Mouse (Mus musculus): ENCODE measurements around the gene Cadm3. TPM values are rescaled to one million over a fixed set of nuclear protein-coding genes. Genes with fewer than 3 reads are reported as not detected.

The Cadm3 gene
- polyA plus RNA-seq, 1 experiment from 2014 or later, result 16.0 TPM

DNA sequence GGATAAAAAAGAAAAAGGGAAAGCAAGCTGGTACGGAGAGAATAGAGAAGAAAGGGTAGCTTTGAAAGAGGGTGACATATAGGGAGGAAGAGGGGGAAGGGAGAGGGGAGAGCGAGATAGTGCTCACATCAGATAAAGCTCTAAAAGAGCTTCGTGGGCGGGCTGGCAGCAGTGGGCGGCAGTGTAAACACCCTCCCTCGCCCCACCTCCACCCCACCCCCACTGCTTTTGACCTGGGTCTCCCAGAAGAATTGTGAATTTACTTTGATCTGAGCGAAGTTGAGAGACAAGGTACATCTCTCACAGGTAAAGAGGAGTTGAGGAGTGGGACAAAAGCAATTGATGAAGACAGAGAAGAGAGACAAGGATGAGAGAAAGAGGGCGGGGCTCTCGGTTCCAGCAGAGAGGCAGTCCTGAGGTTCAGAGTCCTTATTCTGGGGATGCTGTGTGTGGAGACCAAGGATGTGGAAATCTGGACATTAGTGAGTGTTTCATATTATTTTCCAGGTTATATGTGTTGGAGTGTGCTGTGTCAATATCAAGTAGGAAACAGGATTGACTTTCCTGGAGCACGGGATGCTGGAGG is 17.0 kb downstream of the Cadm3 start, which contains the start of gene Aim2:
Gene Aim2, plus strand, starts transcription at position 508 of the 586 bp plus-strand sequence.
- ATAC-seq (replicated peaks; ENCODE audit: low FRiP score) (peak; percentile 79), DNase-seq (ENCODE audit: low spot score) (peak; percentile 63)
- 11% methylated on average over 10 of the region's 10 CpGs for WGBS
- peak within 1 kb of the TSS; percentile 36 for H3K4me3 ChIP-seq (ENCODE audit: low read depth, low read length)
- H3K27me3 ChIP-seq (ENCODE audit: control insufficient read depth, insufficient read depth, low read length), result no peaks in the 10 kb centered on the region
- 0 out of 2 replicates have a peak within 1 kb of the TSS, but pooled peaks have one; percentile 18 for H3K27ac ChIP-seq (ENCODE audit: low read depth, low read length)
- no peaks in the 10 kb centered on the region; the same call in 1 of the 2 replicates for H3K4me1 ChIP-seq (replicated peaks; ENCODE audit: control insufficient read depth, insufficient read depth, low read length)
- H3K4me2 ChIP-seq (ENCODE audit: low read depth, low read length, severe bottlenecking), result peak within 1 kb of the TSS; percentile 68
- H3K9me3 ChIP-seq (ENCODE audit: control insufficient read depth, low read length), result no peaks in the 10 kb centered on the region
- peak within 1 kb of the TSS; percentile 65 for H3K9ac ChIP-seq (ENCODE audit: low read length)
- no peaks in the 10 kb centered on the region for H3K36me3 ChIP-seq (ENCODE audit: control insufficient read depth, insufficient read depth, low read length)

GRCm38 (mm10) chr1:173349946-173350345 is 17.5 kb downstream of the Cadm3 start:
- Histone ChIP-seq H3K36me3 (ENCODE audit: control insufficient read depth, insufficient read depth, low read length) (no peaks in the 10 kb centered on the region), H3K27me3 (ENCODE audit: control insufficient read depth, insufficient read depth, low read length) (no peaks in the 10 kb centered on the region), H3K9ac (ENCODE audit: low read length) (peak overlapping the region; percentile 65), H3K27ac (ENCODE audit: low read depth, low read length) (0 out of 2 replicates have a peak overlapping the region, but pooled peaks have one; percentile 18), H3K4me2 (ENCODE audit: low read depth, low read length, severe bottlenecking) (peak overlapping the region; percentile 68), H3K9me3 (ENCODE audit: control insufficient read depth, low read length) (no peaks in the 10 kb centered on the region), H3K4me1 (replicated peaks; ENCODE audit: control insufficient read depth, insufficient read depth, low read length) (no peaks in the 10 kb centered on the region; the same call in 1 of the 2 replicates), H3K4me3 (ENCODE audit: low read depth, low read length) (peak overlapping the region; percentile 36)
- peak; percentile 84 for DNase-seq (ENCODE audit: low spot score)
- WGBS, result 2% methylated on average over 6 of the region's 6 CpGs
- peak; percentile 96 for ATAC-seq (replicated peaks; ENCODE audit: low FRiP score)

DNA sequence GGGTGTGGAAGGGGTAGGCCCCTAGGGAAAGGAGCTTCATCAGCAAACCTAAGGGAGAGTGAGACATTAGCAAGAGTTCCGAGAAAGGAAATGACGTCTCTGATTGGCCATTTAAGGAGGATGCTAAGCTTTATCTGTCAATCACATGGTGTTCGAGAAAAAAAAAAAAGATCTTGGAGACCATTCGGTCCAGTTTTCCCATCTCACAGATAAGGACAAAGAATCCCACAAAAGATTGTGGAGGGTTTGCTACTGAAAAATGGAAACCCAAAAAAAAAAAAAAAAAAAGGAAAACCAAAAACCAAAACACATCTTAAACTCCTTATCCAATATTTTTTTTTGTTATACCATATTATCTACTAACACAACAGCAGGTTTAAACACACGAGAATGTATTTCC is 18.3 kb downstream of the Cadm3 start:
- H3K9ac ChIP-seq (ENCODE audit: low read length), result no peak overlapping the region
- 50% methylated on average over 5 of the region's 5 CpGs for WGBS
- no peak overlapping the region for H3K4me3 ChIP-seq (ENCODE audit: low read depth, low read length)
- no peak overlapping the region for H3K4me2 ChIP-seq (ENCODE audit: low read depth, low read length, severe bottlenecking)
- ATAC-seq (replicated peaks; ENCODE audit: low FRiP score), result no peak
- H3K36me3 ChIP-seq (ENCODE audit: control insufficient read depth, insufficient read depth, low read length), result no peaks in the 10 kb centered on the region
- no peak overlapping the region for H3K27ac ChIP-seq (ENCODE audit: low read depth, low read length)
- no peaks in the 10 kb centered on the region for H3K27me3 ChIP-seq (ENCODE audit: control insufficient read depth, insufficient read depth, low read length)
- no peaks in the 10 kb centered on the region; the same call in 1 of the 2 replicates for H3K4me1 ChIP-seq (replicated peaks; ENCODE audit: control insufficient read depth, insufficient read depth, low read length)
- H3K9me3 ChIP-seq (ENCODE audit: control insufficient read depth, low read length), result no peaks in the 10 kb centered on the region
- no peak for DNase-seq (ENCODE audit: low spot score)

DNA sequence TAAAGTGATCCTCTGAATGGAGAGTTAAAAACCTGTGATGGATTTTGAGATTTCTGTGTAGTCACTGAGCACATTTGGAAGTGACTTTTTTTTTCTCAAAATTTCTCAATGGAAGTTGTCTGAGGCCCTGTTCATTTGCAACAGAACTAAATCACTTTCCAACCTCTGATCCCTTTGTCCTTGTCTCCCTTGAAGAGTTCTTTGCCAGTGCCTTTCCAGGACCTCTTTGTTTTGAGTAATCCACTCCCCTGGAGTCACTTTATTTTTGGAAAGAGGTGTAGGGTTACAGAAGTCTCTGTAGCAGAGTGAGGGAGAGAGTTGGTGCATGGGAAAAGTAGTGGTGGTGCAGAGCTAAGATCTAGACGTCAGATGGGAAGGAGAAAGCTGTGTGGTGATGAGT is 19.0 kb downstream of the Cadm3 start:
- Histone ChIP-seq H3K9me3 (ENCODE audit: control insufficient read depth, low read length) (no peaks in the 10 kb centered on the region), H3K9ac (ENCODE audit: low read length) (no peak overlapping the region), H3K36me3 (ENCODE audit: control insufficient read depth, insufficient read depth, low read length) (no peaks in the 10 kb centered on the region), H3K4me3 (ENCODE audit: low read depth, low read length) (no peak overlapping the region), H3K4me2 (ENCODE audit: low read depth, low read length, severe bottlenecking) (no peak overlapping the region), H3K4me1 (replicated peaks; ENCODE audit: control insufficient read depth, insufficient read depth, low read length) (peaks cover 3% of the 10 kb centered on the region; the same call in 1 of the 2 replicates), H3K27me3 (ENCODE audit: control insufficient read depth, insufficient read depth, low read length) (no peaks in the 10 kb centered on the region), H3K27ac (ENCODE audit: low read depth, low read length) (no peak overlapping the region)
- no peak for DNase-seq (ENCODE audit: low spot score)
- WGBS, result 13% methylated on average over 1 of the region's 1 CpGs
- no peak for ATAC-seq (replicated peaks; ENCODE audit: low FRiP score)

DNA sequence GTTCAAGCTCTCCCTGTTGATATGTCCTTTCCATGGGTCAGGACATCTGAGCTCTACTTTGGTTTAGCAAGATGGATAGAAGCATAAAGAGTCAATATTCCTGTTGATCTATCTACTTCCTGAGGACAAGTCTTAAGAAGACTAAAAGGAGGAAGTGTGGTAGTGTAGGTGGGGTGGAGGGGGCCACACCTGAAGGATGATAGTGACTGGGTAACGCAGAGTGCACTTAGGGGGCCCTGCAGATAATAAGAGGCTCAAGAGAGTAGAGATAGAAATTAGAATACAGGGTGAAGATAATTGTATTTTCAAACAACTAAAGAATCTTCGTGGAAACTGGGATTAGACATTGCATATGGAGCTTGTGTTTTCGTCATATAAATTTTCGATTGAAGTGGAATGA is 22.4 kb downstream of the Cadm3 start:
- Histone ChIP-seq H3K27me3 (ENCODE audit: control insufficient read depth, insufficient read depth, low read length) (no peaks in the 10 kb centered on the region), H3K4me2 (ENCODE audit: low read depth, low read length, severe bottlenecking) (no peak overlapping the region), H3K9ac (ENCODE audit: low read length) (no peak overlapping the region), H3K9me3 (ENCODE audit: control insufficient read depth, low read length) (no peaks in the 10 kb centered on the region), H3K36me3 (ENCODE audit: control insufficient read depth, insufficient read depth, low read length) (no peaks in the 10 kb centered on the region), H3K27ac (ENCODE audit: low read depth, low read length) (no peak overlapping the region), H3K4me3 (ENCODE audit: low read depth, low read length) (no peak overlapping the region), H3K4me1 (replicated peaks; ENCODE audit: control insufficient read depth, insufficient read depth, low read length) (0 out of 2 replicates have a peak, but pooled peaks cover 3% of the 10 kb centered on the region)
- DNase-seq (ENCODE audit: low spot score) (no peak), ATAC-seq (replicated peaks; ENCODE audit: low FRiP score) (no peak)
- 90% methylated on average over 4 of the region's 4 CpGs for WGBS

- Histone ChIP-seq H3K27ac (ENCODE audit: low read depth, low read length) (no peak overlapping the region), H3K9ac (ENCODE audit: low read length) (no peak overlapping the region), H3K4me3 (ENCODE audit: low read depth, low read length) (no peak overlapping the region), H3K36me3 (ENCODE audit: control insufficient read depth, insufficient read depth, low read length) (no peaks in the 10 kb centered on the region), H3K9me3 (ENCODE audit: control insufficient read depth, low read length) (no peaks in the 10 kb centered on the region), H3K4me2 (ENCODE audit: low read depth, low read length, severe bottlenecking) (no peak overlapping the region), H3K4me1 (replicated peaks; ENCODE audit: control insufficient read depth, insufficient read depth, low read length) (0 out of 2 replicates have a peak, but pooled peaks cover 3% of the 10 kb centered on the region), H3K27me3 (ENCODE audit: control insufficient read depth, insufficient read depth, low read length) (no peaks in the 10 kb centered on the region)
- ATAC-seq (replicated peaks; ENCODE audit: low FRiP score) (no peak), DNase-seq (ENCODE audit: low spot score) (no peak)
- WGBS, result 78% methylated on average over 3 of the region's 3 CpGs
These were observed 23.6 kb downstream of the Cadm3 start for GRCm38 (mm10) chr1:173343934-173344333.

DNA sequence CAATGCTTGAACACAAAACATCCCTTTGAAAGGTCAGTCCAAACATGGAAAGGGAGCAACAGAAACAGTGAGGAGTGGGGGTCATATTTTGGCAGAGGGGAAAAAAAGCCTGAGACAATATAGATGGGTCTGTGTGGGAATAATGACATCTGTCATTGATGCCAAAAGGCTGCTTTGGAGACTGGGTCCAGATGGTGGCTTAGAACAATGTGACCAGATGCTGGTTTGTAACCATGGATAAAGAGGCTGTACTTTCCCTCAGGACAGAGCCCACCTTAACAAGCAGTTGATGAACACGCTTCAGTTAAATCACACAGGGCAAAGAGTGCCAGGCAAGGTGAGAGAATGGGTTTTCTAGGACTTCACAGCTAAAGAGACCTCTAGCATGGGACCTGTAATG is 25.1 kb downstream of the Cadm3 start:
- peak; percentile 28; the same call in 1 of the 2 replicates for ATAC-seq (replicated peaks; ENCODE audit: low FRiP score)
- 78% methylated on average over 1 of the region's 1 CpGs for WGBS
- Histone ChIP-seq H3K9ac (ENCODE audit: low read length) (no peak overlapping the region), H3K4me3 (ENCODE audit: low read depth, low read length) (no peak overlapping the region), H3K36me3 (ENCODE audit: control insufficient read depth, insufficient read depth, low read length) (no peaks in the 10 kb centered on the region), H3K4me1 (replicated peaks; ENCODE audit: control insufficient read depth, insufficient read depth, low read length) (0 out of 2 replicates have a peak, but pooled peaks cover 3% of the 10 kb centered on the region), H3K9me3 (ENCODE audit: control insufficient read depth, low read length) (no peaks in the 10 kb centered on the region), H3K27me3 (ENCODE audit: control insufficient read depth, insufficient read depth, low read length) (no peaks in the 10 kb centered on the region), H3K4me2 (ENCODE audit: low read depth, low read length, severe bottlenecking) (no peak overlapping the region), H3K27ac (ENCODE audit: low read depth, low read length) (no peak overlapping the region)
- DNase-seq (ENCODE audit: low spot score), result no peak

DNA sequence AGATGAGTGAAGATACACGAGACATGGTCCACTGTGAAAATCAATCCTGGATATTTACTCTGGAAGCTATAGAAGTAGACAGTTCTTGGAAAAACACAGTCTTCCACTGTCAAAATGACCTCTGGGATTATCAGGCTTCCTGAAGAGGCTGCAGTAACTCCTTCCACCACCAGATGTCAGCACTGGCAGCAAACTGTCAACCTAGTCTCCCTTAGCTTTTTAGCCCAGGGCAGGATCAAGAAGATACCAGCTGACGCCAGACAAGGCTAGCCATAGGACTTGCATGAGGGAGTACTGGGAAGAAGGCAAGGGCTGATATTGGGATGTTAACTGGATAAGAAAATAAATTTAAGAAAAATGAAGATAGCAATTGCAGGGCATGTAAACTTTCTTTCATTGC is 28.0 kb downstream of the Cadm3 start:
- Histone ChIP-seq H3K4me3 (ENCODE audit: low read depth, low read length) (no peak overlapping the region), H3K4me1 (replicated peaks; ENCODE audit: control insufficient read depth, insufficient read depth, low read length) (peaks cover 5% of the 10 kb centered on the region; the same call in 1 of the 2 replicates), H3K9me3 (ENCODE audit: control insufficient read depth, low read length) (no peaks in the 10 kb centered on the region), H3K27ac (ENCODE audit: low read depth, low read length) (no peak overlapping the region), H3K27me3 (ENCODE audit: control insufficient read depth, insufficient read depth, low read length) (no peaks in the 10 kb centered on the region), H3K4me2 (ENCODE audit: low read depth, low read length, severe bottlenecking) (no peak overlapping the region), H3K36me3 (ENCODE audit: control insufficient read depth, insufficient read depth, low read length) (no peaks in the 10 kb centered on the region), H3K9ac (ENCODE audit: low read length) (no peak overlapping the region)
- WGBS, result 18% methylated on average over 2 of the region's 2 CpGs
- ATAC-seq (replicated peaks; ENCODE audit: low FRiP score) (peak; percentile 62; the same call in 1 of the 2 replicates), DNase-seq (ENCODE audit: low spot score) (peak; percentile 83)

DNA sequence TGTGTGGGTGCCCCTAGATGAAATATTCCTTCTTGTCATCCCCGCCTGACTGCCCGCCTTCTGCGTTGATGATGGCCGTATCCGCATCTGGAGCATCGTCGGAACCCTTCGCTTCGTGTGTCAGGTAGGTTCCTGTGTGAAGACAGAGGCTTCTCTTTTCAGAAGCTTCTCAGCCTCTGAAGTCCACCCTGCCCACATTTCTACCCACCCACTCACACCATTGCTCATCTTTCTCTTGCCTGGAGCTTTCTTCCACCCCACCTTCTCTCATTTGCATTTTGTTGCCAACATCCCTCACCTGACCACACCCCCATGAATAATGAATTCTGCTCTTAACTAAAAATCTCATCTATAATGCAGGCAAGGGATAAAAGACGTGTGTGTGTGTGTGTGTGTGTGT is 30.5 kb downstream of the Cadm3 start:
- H3K9me3 ChIP-seq (ENCODE audit: control insufficient read depth, low read length), result no peaks in the 10 kb centered on the region
- no peak overlapping the region for H3K9ac ChIP-seq (ENCODE audit: low read length)
- no peak for DNase-seq (ENCODE audit: low spot score)
- no peak overlapping the region for H3K4me2 ChIP-seq (ENCODE audit: low read depth, low read length, severe bottlenecking)
- H3K36me3 ChIP-seq (ENCODE audit: control insufficient read depth, insufficient read depth, low read length), result no peaks in the 10 kb centered on the region
- no peak overlapping the region for H3K27ac ChIP-seq (ENCODE audit: low read depth, low read length)
- no peaks in the 10 kb centered on the region for H3K27me3 ChIP-seq (ENCODE audit: control insufficient read depth, insufficient read depth, low read length)
- ATAC-seq (replicated peaks; ENCODE audit: low FRiP score), result no peak
- 93% methylated on average over 10 of the region's 10 CpGs for WGBS
- H3K4me3 ChIP-seq (ENCODE audit: low read depth, low read length), result no peak overlapping the region
- H3K4me1 ChIP-seq (replicated peaks; ENCODE audit: control insufficient read depth, insufficient read depth, low read length), result peaks cover 2% of the 10 kb centered on the region; the same call in 1 of the 2 replicates

Measured in forebrain, embryonic 11.5 days (tissue).